Comparison of ENCODE assay signal across 10 mouse cellular contexts in genomic region chr11:116954231-116955118, GRCm38 (mm10). TPM values are rescaled to one million over a fixed set of nuclear protein-coding genes. Genes with fewer than 3 reads are reported as not detected.
DNase-seq lines count a peak whose midpoint lies in the region; ATAC-seq lines count a peak whose summit lies in the region.
"Had no signal": no experiment of that assay in that cellular context is flagged by ENCODE, and none has a peak within 500 bp of the region (broad histone marks: within the 10 kb centered on the region; RNA-seq: fewer than 3 reads in every experiment).

No protein-coding gene starts in this region.

- 0 out of 2 replicates have a peak, but pooled peaks cover 5% of the 10 kb centered on the region for H3K4me1 ChIP-seq in lung, embryonic 16.5 days (replicated peaks; ENCODE audit: control insufficient read depth, insufficient read depth, low read length)
- H3K4me1 ChIP-seq in heart, embryonic 13.5 days, result peaks cover 33% of the 10 kb centered on the region
- no peaks in the 10 kb centered on the region for H3K4me1 ChIP-seq in stomach, embryonic 14.5 days (ENCODE audit: control insufficient read depth, insufficient read depth, low read length)
- H3K4me1 ChIP-seq: liver, embryonic 15.5 days had no signal

- H3K27ac ChIP-seq in lung, embryonic 16.5 days (ENCODE audit: low read length), result peak overlapping the region; percentile 3; the same call in 1 of the 2 replicates
- peak overlapping the region; percentile 89 for H3K27ac ChIP-seq in heart, embryonic 13.5 days (replicated peaks)
- peak overlapping the region; percentile 55; the same call in 1 of the 2 replicates for H3K27ac ChIP-seq in stomach, embryonic 14.5 days (ENCODE audit: low read length)
- H3K27ac ChIP-seq: liver, embryonic 15.5 days had no signal

- H3K27me3 ChIP-seq in lung, embryonic 16.5 days (ENCODE audit: control insufficient read depth, insufficient read depth, low read depth, low read length), result no peaks in the 10 kb centered on the region
- H3K27me3 ChIP-seq in heart, embryonic 13.5 days (replicated peaks), result no peaks in the 10 kb centered on the region
- no peaks in the 10 kb centered on the region for H3K27me3 ChIP-seq in stomach, embryonic 14.5 days (ENCODE audit: control insufficient read depth, insufficient read depth, low read length)

- H3K9ac ChIP-seq in lung, embryonic 16.5 days (ENCODE audit: low read length), result no peak overlapping the region
- H3K9ac ChIP-seq in heart, embryonic 13.5 days, result peak overlapping the region; percentile 50; the same call in 1 of the 2 replicates
- H3K9ac ChIP-seq in stomach, embryonic 14.5 days (replicated peaks; ENCODE audit: low read depth, low read length), result no peak overlapping the region
- H3K9ac ChIP-seq: liver, embryonic 15.5 days had no signal

- DNase-seq in lung, postnatal 36 days, result no peak
- DNase-seq in layer of hippocampus, adult 9-11 months, result peak; percentile 56
- DNase-seq in cerebellum, adult 11 months, result no peak
- DNase-seq: cerebellum, postnatal 36 days had no signal

- no peaks in the 10 kb centered on the region for H3K9me3 ChIP-seq in lung, embryonic 16.5 days (ENCODE audit: control insufficient read depth, low read length)
- H3K9me3 ChIP-seq in heart, embryonic 13.5 days, result 0 out of 2 replicates have a peak, but pooled peaks cover 9% of the 10 kb centered on the region
- no peaks in the 10 kb centered on the region for H3K9me3 ChIP-seq in stomach, embryonic 14.5 days (ENCODE audit: control insufficient read depth, low read depth, low read length)
- H3K9me3 ChIP-seq: liver, embryonic 15.5 days had no signal

- H3K4me2 ChIP-seq in lung, embryonic 16.5 days (ENCODE audit: low read depth, low read length), result no peak overlapping the region
- no peak overlapping the region for H3K4me2 ChIP-seq in heart, embryonic 13.5 days
- no peak overlapping the region for H3K4me2 ChIP-seq in stomach, embryonic 14.5 days (replicated peaks; ENCODE audit: low read depth, low read length)
- H3K4me2 ChIP-seq: liver, embryonic 15.5 days had no signal

- H3K4me3 ChIP-seq in lung, embryonic 16.5 days (ENCODE audit: low read length), result no peak overlapping the region
- H3K4me3 ChIP-seq in heart, embryonic 13.5 days, result no peak overlapping the region
- H3K4me3 ChIP-seq in stomach, embryonic 14.5 days (ENCODE audit: low read depth, low read length), result no peak overlapping the region
- H3K4me3 ChIP-seq: liver, embryonic 15.5 days had no signal

- ATAC-seq in lung, embryonic 16.5 days (ENCODE audit: low read depth), result peak; percentile 69
- ATAC-seq in heart, embryonic 13.5 days (ENCODE audit: extremely low read depth, insufficient number of reproducible peaks, low FRiP score, low TSS enrichment), result peak; percentile 32; the same call in 1 of the 2 replicates
- peak; percentile 40 for ATAC-seq in stomach, embryonic 14.5 days (ENCODE audit: insufficient number of reproducible peaks, insufficient read depth, low FRiP score, low read depth)
- no peak for ATAC-seq in megakaryocyte-erythroid progenitor cell, adult 5-6 weeks (replicated peaks; ENCODE audit: low FRiP score, low TSS enrichment, poor library complexity, severe bottlenecking)

- no peaks in the 10 kb centered on the region for H3K36me3 ChIP-seq in lung, embryonic 16.5 days (ENCODE audit: control insufficient read depth, insufficient read depth, low read length)
- H3K36me3 ChIP-seq in heart, embryonic 13.5 days, result no peaks in the 10 kb centered on the region
- no peaks in the 10 kb centered on the region for H3K36me3 ChIP-seq in stomach, embryonic 14.5 days (ENCODE audit: control insufficient read depth, insufficient read depth, low read length)
- H3K36me3 ChIP-seq: liver, embryonic 15.5 days had no signal

- 49% methylated on average over 23 of the region's 23 CpGs for WGBS in lung, embryonic 16.5 days
- WGBS in heart, embryonic 13.5 days, result 57% methylated on average over 23 of the region's 23 CpGs
- 67% methylated on average over 23 of the region's 23 CpGs for WGBS in stomach, embryonic 14.5 days

RNA-seq across cellular contexts. Expression of gene Mgat5b, which starts 35.8 kb away (rescaled TPM):
- polyA plus RNA-seq in lung, embryonic 16.5 days (2015; fragmentation: Nextera tagmentation; extraction: Ambion mirVana), result 0.18 and 0.19 TPM in 2 replicates
- 0.61 and 0.67 TPM in 2 replicates for polyA plus RNA-seq in heart, embryonic 13.5 days (2015; fragmentation: Nextera tagmentation; extraction: Ambion mirVana)
- 1.2 and 1.3 TPM in 2 replicates for polyA plus RNA-seq in stomach, embryonic 14.5 days (2014; fragmentation: Nextera tagmentation; extraction: Ambion mirVana)
- not detected in 2 replicates for total RNA-seq in megakaryocyte-erythroid progenitor cell, adult 5-6 weeks (2014; fragmentation: Nextera tagmentation)
- not detected in 2 replicates for total RNA-seq in megakaryocyte-erythroid progenitor cell, adult 5-6 weeks (2017)
- total RNA-seq: hematopoietic stem cell, adult 5-6 weeks had no signal
- polyA plus RNA-seq: liver, embryonic 15.5 days had no signal

Comparison
In these comparisons a context has a peak if more than half of its experiments do, and no peak if none do; other contexts are left out.
1. H3K27ac ChIP-seq: peak in every context shown above with its lines; median percentile 89 in heart, embryonic 13.5 days; 55 in stomach, embryonic 14.5 days; 3 in lung, embryonic 16.5 days.